Mouse (Mus musculus): ENCODE results near the gene Zfp775.
A peak's percentile ranks its signal among the peaks of the same experiment; 100 is the strongest.

Gene Zfp775

DNA sequence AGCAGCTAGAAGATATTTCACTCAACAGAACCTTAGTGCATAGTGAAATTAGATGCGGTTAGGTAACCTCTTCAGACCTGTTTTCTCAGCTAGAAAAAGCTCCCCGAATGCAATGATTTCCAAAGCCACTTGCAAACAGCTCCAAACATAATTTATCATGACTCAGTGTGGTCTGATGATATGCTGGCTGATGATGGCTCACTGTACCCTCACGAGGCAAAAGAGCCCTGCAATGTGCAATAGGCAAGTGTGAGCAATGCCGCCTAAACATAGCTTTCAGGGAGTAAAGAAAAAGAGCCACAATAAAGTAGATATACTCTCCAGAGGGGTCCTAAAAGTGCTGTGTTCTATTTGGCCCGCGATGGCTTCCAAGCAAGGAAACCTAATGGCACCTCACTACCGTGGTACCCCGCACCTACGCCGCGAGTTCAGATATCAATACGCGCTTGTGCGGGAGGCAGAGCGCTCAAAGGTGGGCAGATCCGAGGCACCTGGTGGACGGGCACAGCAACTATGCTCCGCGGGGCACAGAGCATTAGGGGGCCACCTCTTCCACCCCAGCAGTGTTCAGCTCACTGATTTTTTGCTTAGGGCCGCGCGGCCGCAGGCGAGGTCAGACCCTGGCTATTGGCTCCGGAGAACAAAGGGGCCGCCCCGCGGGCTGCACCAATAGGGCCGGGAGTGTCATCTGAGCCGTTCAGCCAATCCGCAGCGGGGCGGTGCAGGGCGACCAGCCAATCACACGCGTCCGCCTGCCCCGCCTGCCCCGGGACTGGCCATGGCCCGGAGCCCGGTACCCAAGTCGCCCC lies at the start of gene Zfp775:
TSS of gene Zfp775 (plus strand) at position 793 of the 809 bp plus-strand sequence.
- peak; percentile 96 for DNase-seq (ENCODE audit: low spot score)

DNA sequence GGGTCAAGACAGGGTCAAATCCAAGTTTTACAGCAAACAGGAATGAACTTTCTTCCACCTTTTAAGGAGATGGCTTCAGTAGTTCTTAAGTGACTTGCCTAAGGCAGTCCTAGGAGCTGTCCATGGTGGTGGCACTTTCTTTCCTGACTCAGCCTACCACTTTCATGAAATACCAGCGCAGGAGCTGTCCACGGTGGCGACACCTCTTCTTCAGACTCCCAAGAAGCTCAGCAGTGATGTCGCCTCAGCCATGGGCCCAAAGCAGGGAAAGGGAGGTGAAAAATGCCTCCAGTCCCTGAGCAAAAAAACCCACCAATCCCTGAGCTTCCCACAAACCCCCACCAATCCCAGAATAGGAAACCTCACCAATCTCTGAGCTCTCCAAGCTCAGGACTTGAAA lies 48.9 kb upstream of the Zfp775 start:
- no peak for DNase-seq (ENCODE audit: low spot score)

DNA sequence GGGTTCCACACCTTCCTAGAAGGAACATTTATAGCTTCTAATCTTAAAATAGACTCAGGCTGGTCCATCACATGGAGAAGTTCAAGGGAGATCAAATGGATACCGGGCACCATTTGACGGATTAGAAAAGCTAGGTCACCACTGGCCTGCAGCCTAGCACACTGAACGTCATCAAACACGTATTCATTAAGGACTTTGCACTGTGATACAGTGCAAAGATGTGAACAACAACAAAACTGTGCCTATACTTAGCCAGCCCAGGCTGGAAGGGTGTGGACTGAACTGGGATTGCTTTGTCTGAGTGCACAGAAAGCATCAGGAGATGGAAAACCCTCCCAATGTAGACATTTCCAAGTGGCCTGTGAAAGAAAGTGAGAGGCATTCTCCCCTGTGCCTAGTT lies 48.0 kb upstream of the Zfp775 start:
- DNase-seq (ENCODE audit: low spot score): no peak

DNA sequence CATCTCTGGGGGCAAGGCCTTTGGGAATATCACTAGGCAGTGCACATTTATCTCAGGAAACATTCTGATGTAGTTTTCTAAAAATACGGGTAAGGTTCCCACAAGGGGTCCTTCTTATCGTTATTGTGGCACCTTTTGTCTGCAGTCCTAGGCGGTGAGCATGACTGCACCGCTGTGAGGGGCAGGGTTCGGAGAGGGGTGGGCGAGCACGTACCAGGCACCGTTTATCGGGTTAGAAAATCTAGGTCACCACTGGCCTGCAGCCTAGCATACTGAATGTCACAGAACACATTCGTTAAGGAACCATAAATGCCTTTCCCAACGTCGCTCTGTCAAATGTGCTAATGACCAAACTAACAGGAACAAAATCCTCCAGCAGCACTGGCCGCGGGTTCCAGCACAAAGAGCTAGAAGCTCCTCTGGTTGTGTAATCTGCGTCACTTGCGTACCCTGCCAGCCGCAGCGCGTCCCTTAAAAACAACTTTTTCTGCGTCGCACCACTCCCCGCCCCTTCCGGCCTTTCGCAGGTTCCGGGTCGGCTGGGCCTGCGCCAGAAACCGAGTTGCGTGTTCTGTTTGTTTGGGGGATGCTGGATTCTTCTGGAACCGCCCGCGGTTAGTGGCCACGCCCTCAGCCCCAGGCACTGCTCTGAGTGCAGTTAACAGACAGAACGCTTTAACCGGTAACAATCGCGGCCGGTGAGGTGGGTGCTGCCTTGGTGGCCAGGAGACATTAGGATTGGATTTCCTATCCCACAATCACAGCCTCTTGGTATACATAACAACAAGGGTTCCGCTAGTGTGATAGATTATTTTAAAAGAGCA lies 47.4 kb upstream of the Zfp775 start, which contains the start of gene Lrrc61:
TSS of gene Lrrc61 (plus strand) at position 517 of the 824 bp plus-strand sequence.
- peak; percentile 98 for DNase-seq (ENCODE audit: low spot score)

DNA sequence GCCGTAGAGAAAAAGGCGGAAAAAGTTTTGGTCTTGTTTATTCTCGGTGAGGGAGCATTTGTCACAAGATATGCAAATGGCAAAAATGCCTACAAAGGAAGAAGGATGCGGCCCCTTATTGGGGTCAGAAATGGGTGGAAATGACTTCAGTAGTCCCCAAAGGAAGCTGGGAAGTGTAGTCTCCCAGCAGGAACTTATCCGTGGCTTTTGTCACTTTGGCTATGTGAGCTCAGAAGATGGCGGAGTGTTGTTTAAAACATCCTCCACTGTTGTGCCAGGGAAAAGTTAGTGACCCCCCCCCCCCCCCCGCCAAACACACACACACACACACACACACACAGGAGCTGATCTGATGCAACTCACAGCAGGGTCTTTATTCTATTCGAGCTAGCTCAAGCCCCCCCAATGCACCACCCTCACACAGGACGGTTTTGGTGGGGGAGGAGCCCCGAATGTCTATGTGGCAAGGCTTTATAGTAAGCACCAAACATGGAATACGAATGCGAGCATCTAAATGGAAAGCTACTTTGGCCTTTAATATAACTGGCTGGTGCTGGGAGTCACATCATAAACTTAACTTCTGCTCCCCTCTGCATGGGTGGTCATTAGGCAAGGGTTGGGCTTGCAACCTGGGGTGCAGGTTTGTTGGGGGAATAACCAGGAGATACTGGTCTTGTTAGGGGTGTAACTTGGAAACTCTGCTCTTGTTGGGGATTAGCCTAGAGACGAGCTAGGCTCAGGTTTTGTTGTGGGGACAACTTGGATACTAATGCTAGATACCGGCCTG lies 46.6 kb upstream of the Zfp775 start:
- no peak for DNase-seq (ENCODE audit: low spot score)

DNA sequence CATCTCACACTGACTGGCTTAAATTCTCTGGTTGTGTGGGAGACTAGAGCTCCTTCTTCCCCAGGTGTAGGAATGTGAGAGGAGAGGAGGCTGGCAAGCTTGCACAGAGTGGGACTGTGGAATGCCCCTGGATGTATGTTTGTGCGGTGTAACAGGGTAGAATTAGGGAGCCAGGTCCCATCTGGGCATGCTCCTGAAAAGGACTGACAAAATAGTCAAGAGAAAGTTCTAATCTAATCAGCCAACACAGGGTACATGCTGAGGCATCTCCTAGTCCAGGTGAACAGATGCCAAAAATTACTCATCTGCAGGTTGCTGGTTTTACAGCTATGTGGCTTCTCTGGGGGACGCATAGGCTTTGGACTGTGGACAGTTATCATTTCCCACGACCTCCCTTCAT lies 45.9 kb upstream of the Zfp775 start:
- DNase-seq (ENCODE audit: low spot score): no peak

DNA sequence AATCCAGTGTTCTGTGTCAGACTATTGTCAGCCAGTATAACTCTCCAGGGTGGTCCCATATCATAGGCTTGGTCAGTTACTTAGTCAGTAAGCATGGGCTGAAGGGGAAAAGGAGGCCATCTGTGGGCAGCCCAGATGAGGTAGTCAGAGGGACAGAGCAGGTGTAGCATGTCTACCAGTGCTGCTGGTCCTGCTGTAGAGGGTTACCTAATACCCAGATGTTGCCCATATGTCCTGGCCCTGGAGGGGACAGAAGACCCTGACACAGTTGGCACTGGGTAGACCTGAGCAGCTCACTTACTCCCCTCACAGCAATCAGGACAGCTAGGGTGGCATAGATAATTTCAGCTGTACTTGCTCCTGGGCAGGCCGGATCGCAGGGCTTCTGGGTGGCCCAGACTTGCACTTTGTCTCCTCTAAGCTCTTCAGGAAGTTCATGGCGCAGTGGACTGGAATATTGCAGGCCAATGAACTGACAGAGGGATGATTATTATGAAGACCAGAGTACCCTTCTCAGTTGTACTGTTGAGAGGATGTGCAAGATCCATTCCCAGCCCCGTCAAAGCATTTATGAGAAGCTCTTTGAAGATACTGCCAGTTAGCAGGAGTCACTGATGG lies 36.1 kb upstream of the Zfp775 start:
- no peak for DNase-seq (ENCODE audit: low spot score)

DNA sequence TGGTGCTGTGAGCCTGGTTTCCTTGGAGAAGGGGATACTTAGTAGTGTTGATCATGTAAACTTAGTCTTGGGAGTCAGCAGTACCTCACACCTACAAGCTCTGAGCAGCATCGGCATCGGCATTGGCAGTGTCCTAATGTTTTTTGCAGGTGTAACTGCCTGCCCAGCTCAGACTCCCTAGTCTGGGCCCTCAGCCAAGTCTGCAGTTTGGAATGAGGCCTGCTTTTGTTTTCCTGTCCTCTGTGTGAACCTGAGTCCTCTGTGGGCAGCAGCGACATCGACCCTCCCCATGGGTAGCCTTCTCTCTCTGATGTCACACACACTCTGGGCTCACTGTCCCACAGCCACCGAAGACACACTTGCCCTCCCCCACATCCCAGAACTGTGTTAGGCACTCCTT lies 35.6 kb upstream of the Zfp775 start:
- DNase-seq (ENCODE audit: low spot score): peak; percentile 61

DNA sequence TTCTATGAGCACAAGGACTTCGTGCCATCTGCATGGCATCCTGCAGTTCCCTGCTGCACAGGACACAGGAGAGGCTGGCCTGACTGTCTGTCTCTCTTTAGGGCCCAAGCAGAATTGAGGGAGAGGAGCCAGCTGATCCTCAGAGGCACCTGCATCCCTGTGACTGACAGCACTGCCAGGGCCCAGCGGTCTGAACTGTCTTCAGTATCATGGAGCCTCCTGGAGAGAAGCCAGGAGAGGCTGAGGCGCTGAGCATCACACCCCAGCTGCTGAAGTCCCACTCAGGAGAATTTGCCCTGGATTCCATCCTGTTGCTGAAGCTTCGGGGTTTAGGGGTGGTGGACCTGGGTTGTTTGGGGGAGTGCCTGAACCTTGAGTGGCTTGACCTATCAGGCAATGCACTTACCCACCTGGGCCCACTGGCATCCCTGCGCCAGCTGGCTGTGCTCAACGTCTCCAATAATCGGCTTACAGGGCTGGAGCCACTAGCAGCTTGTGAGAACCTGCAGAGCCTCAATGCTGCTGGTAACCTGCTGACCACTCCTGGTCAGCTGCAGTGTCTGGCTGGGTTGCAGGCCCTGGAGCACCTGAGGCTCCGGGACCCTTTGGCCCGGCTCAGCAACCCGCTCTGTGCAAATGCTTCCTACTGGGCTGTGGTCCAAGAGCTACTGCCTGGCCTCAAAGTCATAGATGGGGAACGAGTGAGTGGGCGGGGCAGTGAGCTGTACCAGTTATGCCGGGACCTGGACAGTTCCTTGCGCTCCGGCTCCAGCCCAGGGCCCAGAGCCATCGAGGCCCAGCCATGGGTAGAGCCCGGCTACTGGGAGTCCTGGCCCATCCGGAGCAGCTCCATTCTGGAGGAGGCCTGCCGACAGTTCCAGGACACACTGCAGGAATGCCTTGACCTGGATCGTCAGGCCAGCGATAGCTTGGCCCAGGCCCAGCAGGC lies 33.6 kb upstream of the Zfp775 start:
- DNase-seq (ENCODE audit: low spot score): no peak

DNA sequence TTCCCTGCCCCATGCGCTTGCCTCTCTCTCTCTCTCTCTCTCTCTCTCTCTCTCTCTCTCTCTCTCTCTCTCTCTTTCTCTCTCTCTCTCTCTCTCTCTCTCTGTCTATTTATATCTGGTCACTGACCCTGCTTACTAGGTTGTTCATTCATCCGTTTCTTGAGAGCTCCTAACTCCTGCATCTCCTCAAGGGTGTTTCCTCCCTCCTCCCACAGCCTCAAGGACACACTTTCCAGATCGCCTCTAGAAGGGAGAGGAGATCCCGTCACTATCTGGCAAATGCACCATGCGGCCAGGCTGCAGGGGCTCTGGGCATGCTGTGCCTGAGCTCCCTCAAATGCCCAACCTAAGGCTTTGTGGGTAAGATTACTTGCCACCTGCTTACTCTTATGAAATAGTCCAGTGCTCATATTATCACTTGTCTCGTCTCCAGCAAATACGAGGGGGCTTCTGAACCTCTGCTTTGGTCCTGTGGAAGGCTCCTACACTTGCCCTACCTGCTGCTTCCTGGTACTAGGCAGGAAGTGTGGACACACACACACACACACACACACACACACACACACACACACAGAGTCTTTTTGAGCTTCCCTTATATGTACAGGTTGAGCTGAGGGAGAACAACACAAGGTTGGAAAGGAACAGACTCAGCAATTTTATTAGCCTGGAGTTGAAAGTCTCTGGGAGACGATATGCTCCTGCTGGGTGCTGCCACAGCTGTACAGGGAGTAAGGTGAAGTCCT lies 32.6 kb upstream of the Zfp775 start:
- DNase-seq (ENCODE audit: low spot score): no peak

DNA sequence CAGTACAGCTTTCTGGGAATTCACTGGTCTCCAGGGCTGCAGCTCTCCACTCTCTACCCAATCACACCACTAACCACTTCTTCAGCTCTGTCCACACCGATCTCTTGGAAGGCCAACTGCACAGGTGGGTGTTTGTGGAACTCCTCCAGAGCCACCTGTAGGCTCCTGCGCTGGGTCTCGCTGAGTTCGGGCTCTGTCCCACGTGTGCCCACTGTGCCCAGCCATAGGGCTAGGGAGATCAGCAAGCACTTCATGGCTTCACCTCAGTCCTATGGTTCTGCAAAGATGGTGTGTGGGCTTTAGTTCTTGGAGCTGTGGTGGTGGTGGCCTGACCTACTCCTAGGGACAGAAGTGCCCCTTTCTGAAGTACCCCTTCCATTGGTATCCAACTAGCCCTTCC lies 29.8 kb upstream of the Zfp775 start:
- no peak for DNase-seq (ENCODE audit: low spot score)

DNA sequence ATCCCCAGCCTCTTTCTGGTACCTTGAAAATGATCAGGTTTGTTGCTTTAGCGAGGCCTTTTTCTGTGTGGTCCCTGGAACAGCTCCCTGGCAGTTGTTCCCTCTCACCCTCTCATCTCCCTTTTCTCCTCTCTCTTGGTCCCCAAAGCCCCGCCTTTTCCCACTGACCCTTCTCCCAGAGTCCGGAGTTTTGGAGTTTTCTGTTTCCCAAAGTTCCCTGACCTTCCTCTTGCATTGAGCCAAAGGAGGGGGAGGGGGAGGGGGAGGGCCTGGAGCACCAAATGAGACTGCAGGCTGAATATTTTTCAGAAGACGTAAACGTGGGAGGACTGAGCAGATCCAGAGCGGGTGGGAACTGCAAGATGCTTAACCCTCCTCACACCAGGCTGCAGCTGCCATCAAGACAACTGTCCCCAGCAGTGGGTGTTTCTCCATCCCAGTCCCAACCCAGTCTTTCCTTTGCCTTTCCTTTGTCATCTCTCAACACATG lies 29.2 kb upstream of the Zfp775 start, which contains the start of gene Rarres2:
TSS of gene Rarres2 (minus strand) at position 218 of the 490 bp plus-strand sequence.
- no peak for DNase-seq (ENCODE audit: low spot score)

DNA sequence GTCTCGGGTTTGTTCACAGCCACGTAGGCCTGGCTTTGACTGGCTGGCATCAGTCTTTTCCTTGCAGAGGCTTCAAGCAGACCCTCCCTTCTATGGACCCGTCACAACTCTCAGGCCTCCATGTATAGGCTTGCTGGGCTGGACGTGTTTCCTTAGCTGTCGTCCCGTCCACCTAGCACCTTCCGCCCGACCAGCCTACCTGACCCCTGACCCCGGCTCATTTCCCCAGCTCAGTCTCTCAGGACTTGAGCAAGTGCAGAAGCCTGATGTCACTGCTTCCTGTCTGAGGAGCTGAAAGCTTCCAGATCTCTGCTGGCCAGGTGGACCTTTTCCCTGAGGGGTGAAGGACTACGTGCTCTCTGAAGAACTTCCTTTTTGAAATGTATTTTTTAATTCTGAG lies 28.6 kb upstream of the Zfp775 start:
- DNase-seq (ENCODE audit: low spot score): no peak

DNA sequence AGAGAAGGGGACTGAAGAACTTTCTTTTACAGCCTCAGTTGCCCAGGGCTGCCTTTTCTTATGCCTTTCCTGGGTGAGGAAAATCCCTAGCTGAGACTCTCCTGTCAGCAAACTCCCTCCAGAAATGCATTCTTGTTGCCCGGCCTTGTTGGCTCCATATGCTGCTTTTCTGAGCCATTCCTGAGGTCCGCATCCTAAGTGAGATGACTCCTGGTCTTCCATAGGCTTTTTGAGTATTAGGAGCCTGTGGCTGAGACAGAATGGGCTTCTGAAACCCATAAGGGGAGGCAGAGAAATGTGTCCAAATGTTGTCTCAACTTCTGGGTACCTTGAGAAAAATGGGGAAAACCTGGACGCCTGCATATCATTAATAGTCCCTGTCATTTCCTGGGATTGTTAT lies 27.9 kb upstream of the Zfp775 start:
- DNase-seq (ENCODE audit: low spot score): no peak

DNA sequence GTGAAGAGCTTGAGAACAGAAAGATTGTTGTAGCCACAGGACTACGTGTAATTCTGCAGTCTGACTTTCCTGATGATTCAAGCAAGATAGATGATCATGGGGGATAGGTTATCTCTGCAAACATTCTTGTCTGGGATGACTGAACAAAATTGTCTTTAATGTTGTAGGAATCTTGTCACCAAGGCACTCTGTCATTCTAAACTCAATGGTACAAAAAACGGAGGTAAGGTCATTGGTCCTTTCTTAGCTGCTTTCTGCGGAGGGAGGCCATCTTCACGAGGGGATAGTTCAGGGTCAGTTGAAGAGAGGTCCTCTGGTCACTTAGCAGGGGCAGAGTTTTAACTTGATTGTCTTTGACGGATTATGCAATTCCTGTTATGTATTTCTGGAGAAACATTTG lies 23.1 kb upstream of the Zfp775 start:
- DNase-seq (ENCODE audit: low spot score): no peak

DNA sequence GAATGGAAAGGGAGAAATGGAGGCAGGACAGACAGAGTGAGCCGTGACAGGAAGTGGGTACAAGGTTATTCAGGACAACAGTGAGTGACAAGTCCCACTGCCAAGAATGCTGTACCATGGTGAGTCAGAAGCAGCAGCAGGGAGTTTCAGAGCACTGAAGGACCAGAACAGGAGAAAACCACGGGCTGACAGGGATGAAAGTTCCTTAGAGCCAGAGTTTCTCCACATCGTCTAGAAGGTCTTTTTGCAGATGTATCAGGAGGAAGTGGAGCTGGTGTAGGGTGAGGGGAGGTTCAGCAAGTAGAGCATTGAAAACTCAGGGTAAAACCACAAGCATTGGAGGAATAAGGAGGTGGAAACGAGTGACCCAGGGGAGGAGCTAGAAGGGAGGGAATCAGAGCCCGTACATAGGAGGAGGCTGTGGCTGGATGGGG lies 22.6 kb upstream of the Zfp775 start:
- DNase-seq (ENCODE audit: low spot score): no peak

DNA sequence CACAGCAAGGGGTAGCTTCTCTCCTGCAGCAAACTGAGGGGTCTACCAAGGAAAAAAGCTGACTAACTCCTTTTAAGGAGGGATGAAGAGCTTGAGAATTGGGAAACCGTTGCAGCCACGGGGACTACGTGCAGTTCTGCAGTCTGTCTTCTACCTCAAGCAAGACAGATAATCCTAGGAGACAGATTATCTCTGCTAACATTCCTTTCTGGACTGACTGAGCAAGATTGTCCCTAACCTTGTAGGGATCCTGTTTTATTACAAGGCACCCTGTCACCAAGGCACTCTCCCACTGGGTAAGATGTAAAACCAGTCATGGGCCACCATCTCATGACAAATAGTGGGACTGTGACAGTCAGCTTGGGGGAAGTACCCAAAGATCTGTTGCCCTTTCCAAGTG lies 20.6 kb upstream of the Zfp775 start:
- no peak for DNase-seq (ENCODE audit: low spot score)

DNA sequence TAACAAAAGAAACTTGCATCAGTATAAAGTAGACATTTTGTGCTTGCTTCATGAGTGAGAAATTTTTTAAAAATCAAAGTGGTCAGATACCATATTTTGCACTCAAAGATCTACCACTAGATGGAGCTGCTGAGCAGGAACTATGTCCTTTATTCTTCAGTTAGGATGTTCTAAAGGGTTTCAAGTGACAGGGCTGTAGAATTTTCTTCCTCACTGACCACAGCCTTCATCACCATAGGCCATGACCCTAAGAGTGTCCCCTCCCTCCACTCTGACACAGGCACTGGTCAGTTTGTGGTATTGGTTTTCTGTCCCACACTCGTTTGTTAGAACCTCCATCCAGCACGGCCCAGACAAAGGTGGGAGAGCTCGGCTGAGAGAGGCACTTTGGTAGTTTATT lies 19.8 kb upstream of the Zfp775 start:
- peak; percentile 33 for DNase-seq (ENCODE audit: low spot score)

DNA sequence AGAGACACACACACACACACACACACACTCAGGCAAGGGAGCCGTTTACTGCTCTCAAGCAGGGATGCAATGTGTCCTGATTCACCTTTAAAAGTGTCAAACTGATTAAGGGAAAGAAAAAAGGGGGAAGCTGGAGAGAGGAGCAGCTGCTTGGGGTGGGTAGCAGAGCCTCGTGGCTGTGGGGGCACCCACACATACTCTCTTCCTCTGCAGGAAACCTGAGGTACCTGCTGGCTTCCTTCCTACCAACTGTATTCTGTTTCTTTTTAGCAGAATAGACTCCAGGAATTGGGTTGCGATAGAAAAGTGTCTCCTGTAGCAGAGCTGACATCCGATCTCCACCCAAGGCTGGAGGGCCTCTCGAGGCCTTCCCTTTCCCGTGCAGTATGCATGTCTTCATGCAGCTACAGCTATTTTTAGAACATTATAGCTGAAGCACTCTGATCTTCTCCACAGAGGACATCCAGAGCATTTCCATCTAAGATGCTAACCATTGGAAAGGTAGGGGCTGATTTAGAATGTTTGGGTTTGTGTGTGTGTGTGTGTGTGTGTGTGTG lies 12.6 kb upstream of the Zfp775 start, which contains the start of gene Gm45021:
TSS of gene Gm45021 (plus strand) at position 417 of the 557 bp plus-strand sequence.
- DNase-seq (ENCODE audit: low spot score): no peak
